ENCODE assay signal across 9 mouse cellular contexts in genomic region chr6:117916205-117916736, GRCm38 (mm10). TPM values are rescaled to one million over a fixed set of nuclear protein-coding genes. Genes with fewer than 3 reads are reported as not detected.
DNase-seq lines count a peak whose midpoint lies in the region; ATAC-seq and TF ChIP-seq lines count a peak whose summit lies in the region.
"Had no signal": no experiment of that assay in that cellular context is flagged by ENCODE, and none has a peak within 500 bp of the region (broad histone marks: within the 10 kb centered on the region; RNA-seq: fewer than 3 reads in every experiment).

No protein-coding gene starts in this region.

- no peak for TF ChIP-seq CTCF in bone marrow macrophage, adult 2 months (IDR thresholded peaks at IDR 0.05; ENCODE audit: low read depth, low read length)

- no peak for DNase-seq in kidney, postnatal 4 days
- no peak for DNase-seq in gastrocnemius, postnatal 10 days
- no peak for DNase-seq in urinary bladder, adult 2 months (ENCODE audit: low spot score)
- DNase-seq in Muller cell, postnatal 12 days (ENCODE audit: inconsistent ontology term), result no peak

- no peaks in the 10 kb centered on the region for H3K9me3 ChIP-seq in kidney, embryonic 15.5 days (replicated peaks)
- H3K9me3 ChIP-seq in hindbrain, embryonic 16.5 days (ENCODE audit: control insufficient read depth, low read length), result no peaks in the 10 kb centered on the region
- H3K9me3 ChIP-seq in midbrain, embryonic 15.5 days, result no peaks in the 10 kb centered on the region

- H3K4me3 ChIP-seq in kidney, embryonic 15.5 days (replicated peaks), result peak overlapping the region; percentile 68
- peak overlapping the region; percentile 94 for H3K4me3 ChIP-seq in bone marrow macrophage, adult 2 months (ENCODE audit: insufficient read depth, low read length)
- peak overlapping the region; percentile 65 for H3K4me3 ChIP-seq in hindbrain, embryonic 16.5 days (ENCODE audit: low read length)
- H3K4me3 ChIP-seq in midbrain, embryonic 15.5 days, result peak overlapping the region; percentile 52

- H3K4me2 ChIP-seq in kidney, embryonic 15.5 days, result peak overlapping the region; percentile 79
- peak overlapping the region; percentile 92 for H3K4me2 ChIP-seq in hindbrain, embryonic 16.5 days (ENCODE audit: low read length)
- peak overlapping the region; percentile 89 for H3K4me2 ChIP-seq in midbrain, embryonic 15.5 days

- no peak for TF ChIP-seq POLR2A in bone marrow macrophage, adult 2 months (IDR thresholded peaks at IDR 0.05; ENCODE audit: borderline replicate concordance, low read depth, low read length)

- H3K27me3 ChIP-seq in kidney, embryonic 15.5 days, result no peaks in the 10 kb centered on the region
- no peaks in the 10 kb centered on the region for H3K27me3 ChIP-seq in hindbrain, embryonic 16.5 days (replicated peaks; ENCODE audit: control insufficient read depth, insufficient read depth, low read length)
- no peaks in the 10 kb centered on the region for H3K27me3 ChIP-seq in midbrain, embryonic 15.5 days (replicated peaks)

- H3K27ac ChIP-seq in kidney, embryonic 15.5 days, result peak overlapping the region; percentile 99
- H3K27ac ChIP-seq in bone marrow macrophage, adult 2 months (ENCODE audit: insufficient read depth, low read depth, low read length), result peak overlapping the region; percentile 100
- peak overlapping the region; percentile 79 for H3K27ac ChIP-seq in hindbrain, embryonic 16.5 days (ENCODE audit: low read depth, low read length)
- H3K27ac ChIP-seq in midbrain, embryonic 15.5 days, result peak overlapping the region; percentile 68; the same call in 1 of the 2 replicates

- ATAC-seq in kidney, embryonic 15.5 days (replicated peaks; ENCODE audit: low FRiP score), result no peak
- no peak for ATAC-seq in hindbrain, embryonic 16.5 days
- no peak for ATAC-seq in midbrain, embryonic 15.5 days (replicated peaks)

- peaks cover 19% of the 10 kb centered on the region; the same call in 1 of the 2 replicates for H3K36me3 ChIP-seq in kidney, embryonic 15.5 days
- H3K36me3 ChIP-seq in hindbrain, embryonic 16.5 days (ENCODE audit: control insufficient read depth, insufficient read depth, low read length), result no peaks in the 10 kb centered on the region
- H3K36me3 ChIP-seq in midbrain, embryonic 15.5 days (replicated peaks), result no peaks in the 10 kb centered on the region

- H3K4me1 ChIP-seq in kidney, embryonic 15.5 days, result peaks cover 52% of the 10 kb centered on the region
- H3K4me1 ChIP-seq in bone marrow macrophage, adult 2 months (ENCODE audit: control insufficient read depth, insufficient read depth, low read length), result peaks cover 21% of the 10 kb centered on the region
- H3K4me1 ChIP-seq in hindbrain, embryonic 16.5 days (ENCODE audit: control insufficient read depth, insufficient read depth, low read depth, low read length), result peaks cover 20% of the 10 kb centered on the region
- H3K4me1 ChIP-seq in midbrain, embryonic 15.5 days, result peaks cover 27% of the 10 kb centered on the region

- H3K9ac ChIP-seq in kidney, embryonic 15.5 days, result peak overlapping the region; percentile 73
- H3K9ac ChIP-seq in hindbrain, embryonic 16.5 days (ENCODE audit: low read depth, low read length), result peak overlapping the region; percentile 66
- H3K9ac ChIP-seq in midbrain, embryonic 15.5 days, result peak overlapping the region; percentile 44

- 1% methylated on average over 12 of the region's 12 CpGs for WGBS in kidney, embryonic 15.5 days
- WGBS in hindbrain, embryonic 16.5 days, result 3% methylated on average over 12 of the region's 12 CpGs
- 3% methylated on average over 12 of the region's 12 CpGs for WGBS in midbrain, embryonic 15.5 days

RNA-seq across cellular contexts. Expression of gene Hnrnpf, which starts 16.1 kb away (rescaled TPM):
- 748 and 781 TPM in 2 replicates for polyA plus RNA-seq in kidney, embryonic 15.5 days (2015; fragmentation: Nextera tagmentation; extraction: Ambion mirVana)
- polyA plus RNA-seq in bone marrow macrophage, adult 2 months (2012; ENCODE audit: insufficient read depth, insufficient read length, missing spikeins), result 327 and 355 TPM in 2 replicates
- 250 and 271 TPM in 2 replicates for polyA plus RNA-seq in hindbrain, embryonic 16.5 days (2015; fragmentation: Nextera tagmentation; extraction: Ambion mirVana)
- polyA plus RNA-seq in midbrain, embryonic 15.5 days (2015; fragmentation: Nextera tagmentation; extraction: Ambion mirVana), result 258 and 279 TPM in 2 replicates
- 100 to 1,000 TPM; 199 to 227 TPM for total RNA-seq in gastrocnemius, postnatal 10 days (2021)
- 285 and 328 TPM in 2 replicates for polyA plus RNA-seq in urinary bladder, adult 2 months (2012; rRNA removed)

RNA-seq across cellular contexts. Expression of gene Fxyd4, which starts 21.2 kb away (rescaled TPM):
- polyA plus RNA-seq in kidney, embryonic 15.5 days (2015; fragmentation: Nextera tagmentation; extraction: Ambion mirVana), result 81.2 and 92.6 TPM in 2 replicates
- polyA plus RNA-seq in bone marrow macrophage, adult 2 months (2012; ENCODE audit: insufficient read depth, insufficient read length, missing spikeins), result not detected in 2 replicates
- polyA plus RNA-seq in hindbrain, embryonic 16.5 days (2015; fragmentation: Nextera tagmentation; extraction: Ambion mirVana), result 1.7 and 2.5 TPM in 2 replicates
- 2.8 and 4.7 TPM in 2 replicates for polyA plus RNA-seq in midbrain, embryonic 15.5 days (2015; fragmentation: Nextera tagmentation; extraction: Ambion mirVana)
- total RNA-seq in gastrocnemius, postnatal 10 days (2021), result not detected
- polyA plus RNA-seq in urinary bladder, adult 2 months (2012; rRNA removed), result 5.7 and 7.0 TPM in 2 replicates
- total RNA-seq: gastrocnemius, postnatal 4 days had no signal

RNA-seq across cellular contexts. Expression of gene Zfp239, which starts 54.4 kb away (rescaled TPM):
- polyA plus RNA-seq in kidney, embryonic 15.5 days (2015; fragmentation: Nextera tagmentation; extraction: Ambion mirVana), result 9.4 and 12.7 TPM in 2 replicates
- polyA plus RNA-seq in bone marrow macrophage, adult 2 months (2012; ENCODE audit: insufficient read depth, insufficient read length, missing spikeins), result 0.62 and 1.3 TPM in 2 replicates
- 17.2 and 18.3 TPM in 2 replicates for polyA plus RNA-seq in hindbrain, embryonic 16.5 days (2015; fragmentation: Nextera tagmentation; extraction: Ambion mirVana)
- 14.4 and 16.5 TPM in 2 replicates for polyA plus RNA-seq in midbrain, embryonic 15.5 days (2015; fragmentation: Nextera tagmentation; extraction: Ambion mirVana)
- under 1 TPM; 0.23 to 0.95 TPM for total RNA-seq in gastrocnemius, postnatal 10 days (2021)
- polyA plus RNA-seq in urinary bladder, adult 2 months (2012; rRNA removed), result 2.0 and 2.1 TPM in 2 replicates

Comparison
In these comparisons a context has a peak if more than half of its experiments do, and no peak if none do; other contexts are left out.
1. RNA of gene Fxyd4, which starts 21.2 kb away (polyA plus RNA-seq): 81.2 to 92.6 TPM in kidney, embryonic 15.5 days; 5.7 to 7.0 TPM in urinary bladder, adult 2 months, 2.8 to 4.7 TPM in midbrain, embryonic 15.5 days, 1.7 to 2.5 TPM in hindbrain, embryonic 16.5 days and not detected in bone marrow macrophage, adult 2 months; every median in the first group is over 10 times any median in the second.
2. Peak in every context shown above with its lines, with median percentiles within 50 percentile points of each other: H3K27ac ChIP-seq, H3K4me2 ChIP-seq, H3K4me3 ChIP-seq and H3K9ac ChIP-seq.